Mouse (Mus musculus) layer of hippocampus, postnatal 10 days (tissue): ENCODE results near the gene Grwd1. TPM values are rescaled to one million over a fixed set of nuclear protein-coding genes. Genes with fewer than 3 reads are reported as not detected.

Source experiments
- DNase-seq, 2 experiments: peaks; one replicate each; pipeline ENCODE4 v3.0.0; 2021; ENCODE audit warnings: low spot score in 2 of 2
- total RNA-seq, 2 experiments: library from RNA; stranded (reverse); gene quantifications; 2 replicates each; pipeline ENCODE4 v1.2.3; 2021

The Grwd1 gene
- total RNA-seq, 2 experiments from 2014 or later: 27.0 to 27.3 TPM

GRCm38 (mm10) chr7:45775237-45775636 is 55.5 kb downstream of the Grwd1 start:
- DNase-seq: no peak

Other genes starting within 250 kb of the Grwd1 start
- not detected for gene Fgf21, start 215.5 kb downstream of the Grwd1 start, total RNA-seq
- under 1 TPM; 0.20 to 0.71 TPM for gene Fut1, start 213.7 kb downstream of the Grwd1 start, total RNA-seq
- gene Izumo1, start 209.1 kb downstream of the Grwd1 start, total RNA-seq: not detected
- 10 to 100 TPM; 13.9 to 14.5 TPM for gene Rasip1, start 203.5 kb downstream of the Grwd1 start, total RNA-seq
- gene Mamstr, start 191.0 kb downstream of the Grwd1 start, total RNA-seq: 1 to 10 TPM; 1.7 TPM
- under 1 TPM in 1 of 2 experiments, not detected in 1; 0.22 TPM for gene Fut2, start 164.6 kb downstream of the Grwd1 start, total RNA-seq
- gene Ntn5, start 146.9 kb downstream of the Grwd1 start, total RNA-seq: 1 to 10 TPM in 1 of 2 experiments, under 1 TPM in 1; 0.75 to 1.0 TPM
- gene Sec1, start 136.5 kb downstream of the Grwd1 start, total RNA-seq: under 1 TPM; 0.14 to 0.18 TPM
- 100 to 1,000 TPM; 121 to 131 TPM for gene Car11, start 131.1 kb downstream of the Grwd1 start, total RNA-seq
- gene Dbp, start 125.9 kb downstream of the Grwd1 start, total RNA-seq: 10 to 100 TPM; 37.1 to 43.4 TPM
- gene Rpl18, start 115.5 kb downstream of the Grwd1 start, total RNA-seq: 100 to 1,000 TPM; 497 to 584 TPM
- gene Sphk2, start 112.9 kb downstream of the Grwd1 start, total RNA-seq: 10 to 100 TPM; 27.3 to 27.7 TPM
- gene Fam83e, start 109.7 kb downstream of the Grwd1 start, total RNA-seq: under 1 TPM; 0.34 to 0.51 TPM
- gene Spaca4, start 105.1 kb downstream of the Grwd1 start, total RNA-seq: not detected
- gene Lmtk3, start 47.2 kb downstream of the Grwd1 start, total RNA-seq: 100 to 1,000 TPM; 298 to 311 TPM
- 10 to 100 TPM; 11.8 to 12.0 TPM for gene Sult2b1, start 46.3 kb downstream of the Grwd1 start, total RNA-seq
- gene Cyth2, start 16.4 kb downstream of the Grwd1 start, total RNA-seq: 100 to 1,000 TPM; 180 to 184 TPM
- gene Kcnj14, start 6.2 kb downstream of the Grwd1 start, total RNA-seq: 1 to 10 TPM; 2.0 to 2.6 TPM
- 10 to 100 TPM; 85.4 to 99.2 TPM for gene Kdelr1, start 41.8 kb upstream of the Grwd1 start, total RNA-seq
- gene Grin2d, start 47.4 kb upstream of the Grwd1 start, total RNA-seq: 10 to 100 TPM; 32.1 to 33.4 TPM
- gene Syngr4, start 65.8 kb upstream of the Grwd1 start, total RNA-seq: under 1 TPM in 1 of 2 experiments, not detected in 1; 0.40 TPM
- 10 to 100 TPM; 23.9 TPM for gene Tmem143, start 66.0 kb upstream of the Grwd1 start, total RNA-seq
- gene Emp3, start 90.5 kb upstream of the Grwd1 start, total RNA-seq: 1 to 10 TPM; 6.2 TPM
- gene Ccdc114, start 93.1 kb upstream of the Grwd1 start, total RNA-seq: 1 to 10 TPM; 4.2 to 5.3 TPM
- 1 to 10 TPM; 3.3 to 6.0 TPM for gene Abcc6, start 199.4 kb upstream of the Grwd1 start, total RNA-seq
- gene Nomo1, start 202.8 kb upstream of the Grwd1 start, total RNA-seq: 100 to 1,000 TPM; 109 to 113 TPM